Mouse (Mus musculus): Measurements from ENCODE around the gene Lin7a.

Lin7a gene

GRCm38 (mm10) chr10:107237076-107237475, 34.4 kb upstream of the Lin7a start:
- 82% methylated on average over 2 of the region's 2 CpGs for WGBS

- 97% methylated on average over 1 of the region's 1 CpGs for WGBS
Observed at GRCm38 (mm10) chr10:107237736-107238135, 33.8 kb upstream of the Lin7a start.

- 79% methylated on average over 2 of the region's 2 CpGs for WGBS
Observed at GRCm38 (mm10) chr10:107238151-107238860, 33.2 kb upstream of the Lin7a start.

GRCm38 (mm10) chr10:107238861-107239435, 32.5 kb upstream of the Lin7a start:
- 81% methylated on average over 3 of the region's 3 CpGs for WGBS

GRCm38 (mm10) chr10:107239651-107240330, 31.7 kb upstream of the Lin7a start:
- 68% methylated on average over 2 of the region's 2 CpGs for WGBS

GRCm38 (mm10) chr10:107240446-107240845, 31.0 kb upstream of the Lin7a start:
- 88% methylated on average over 1 of the region's 1 CpGs for WGBS

GRCm38 (mm10) chr10:107240986-107241385, 30.5 kb upstream of the Lin7a start:
- WGBS, result 95% methylated on average over 3 of the region's 3 CpGs

GRCm38 (mm10) chr10:107241999-107242398, 29.5 kb upstream of the Lin7a start:
- WGBS, result 93% methylated on average over 1 of the region's 1 CpGs

GRCm38 (mm10) chr10:107242696-107243400, 28.6 kb upstream of the Lin7a start:
- WGBS, result 84% methylated on average over 1 of the region's 1 CpGs

- 84% methylated on average over 2 of the region's 2 CpGs for WGBS
Observed at GRCm38 (mm10) chr10:107244211-107244610, 27.3 kb upstream of the Lin7a start.

GRCm38 (mm10) chr10:107244691-107245530, 26.6 kb upstream of the Lin7a start:
- 92% methylated on average over 4 of the region's 4 CpGs for WGBS

GRCm38 (mm10) chr10:107245531-107245840, 26.0 kb upstream of the Lin7a start:
- WGBS, result 51% methylated on average over 2 of the region's 2 CpGs

GRCm38 (mm10) chr10:107245961-107246460, 25.5 kb upstream of the Lin7a start:
- WGBS, result 93% methylated on average over 2 of the region's 2 CpGs

- 84% methylated on average over 6 of the region's 6 CpGs for WGBS
Observed at GRCm38 (mm10) chr10:107247001-107247670, 24.4 kb upstream of the Lin7a start.

GRCm38 (mm10) chr10:107248481-107248880, 23.0 kb upstream of the Lin7a start:
- WGBS, result 92% methylated on average over 8 of the region's 8 CpGs

- WGBS, result 82% methylated on average over 7 of the region's 7 CpGs
Observed at GRCm38 (mm10) chr10:107249056-107249455, 22.4 kb upstream of the Lin7a start.

GRCm38 (mm10) chr10:107249606-107250186, 21.8 kb upstream of the Lin7a start:
- 82% methylated on average over 5 of the region's 5 CpGs for WGBS

GRCm38 (mm10) chr10:107250346-107251210, 20.9 kb upstream of the Lin7a start:
- 78% methylated on average over 7 of the region's 7 CpGs for WGBS

GRCm38 (mm10) chr10:107251271-107251670, 20.2 kb upstream of the Lin7a start:
- 88% methylated on average over 2 of the region's 2 CpGs for WGBS
